Mouse (Mus musculus): ENCODE measurements around the gene Zcchc18. TPM values are rescaled to one million over a fixed set of nuclear protein-coding genes. Genes with fewer than 3 reads are reported as not detected.
"Not testable (repeated sequence)": the region's sequence is repeated elsewhere in the genome, so short reads cannot be mapped to it uniquely, and the experiment has no call there.

Zcchc18 gene
- total RNA-seq (2021) = 100 to 1,000 TPM; 268 to 273 TPM
- long read RNA-seq, experiment 1, full-length matches to known transcripts = 341 of 557 reads
- long read RNA-seq, experiment 1, partial matches to known transcripts = 1 of 557 reads
- long read RNA-seq, experiment 1, other reads (novel, unspliced or antisense) = 215 of 557 reads
- long read RNA-seq, experiment 2, full-length matches to known transcripts = 295 of 455 reads
- long read RNA-seq, experiment 2, partial matches to known transcripts = 130 of 455 reads
- long read RNA-seq, experiment 2, other reads (novel, unspliced or antisense) = 30 of 455 reads

GRCm38 (mm10) chrX:136992978-136993547, at the start of gene Zcchc18:
TSS of gene Zcchc18 (plus strand) at chrX:136993155.
- intact Hi-C loops (cut with DNase I) = no loop called here
- peak; percentile 86 to 87 for DNase-seq (ENCODE audit: low spot score in 2 of 2)

GRCm38 (mm10) chrX:136957583-136958279, 35.2 kb upstream of the Zcchc18 start:
- peak; percentile 75 to 92 for DNase-seq (ENCODE audit: low spot score in 2 of 2)

GRCm38 (mm10) chrX:136958300-136958699, 34.7 kb upstream of the Zcchc18 start:
- DNase-seq (ENCODE audit: low spot score in 2 of 2); intact Hi-C loops (cut with DNase I): not testable (repeated sequence)

More at GRCm38 (mm10) chrX:136957583-136958279, 35.2 kb upstream of the Zcchc18 start:
- intact Hi-C loops (cut with DNase I) = not testable (repeated sequence)

- peak; percentile 4 to 27 for DNase-seq (ENCODE audit: low spot score in 2 of 2)
These were observed 33.3 kb upstream of the Zcchc18 start for GRCm38 (mm10) chrX:136959688-136960087.

GRCm38 (mm10) chrX:136975397-136975796, 17.6 kb upstream of the Zcchc18 start, which contains the start of gene Tmsb15b2:
TSS of gene Tmsb15b2 (minus strand) at chrX:136975497.
- intact Hi-C loops (cut with DNase I); DNase-seq (ENCODE audit: low spot score in 2 of 2): not testable (repeated sequence)

More at GRCm38 (mm10) chrX:136959688-136960087, 33.3 kb upstream of the Zcchc18 start:
- intact Hi-C loops (cut with DNase I) = no loop called here

GRCm38 (mm10) chrX:136976424-136977084, 16.4 kb upstream of the Zcchc18 start, which contains the start of the genes Tmsb15l and Tmsb15b1:
TSS of gene Tmsb15l (minus strand) at chrX:136976869.
TSS of gene Tmsb15b1 (minus strand) at chrX:136976874.
- peak; percentile 26 to 77 for DNase-seq (ENCODE audit: low spot score in 2 of 2)
- intact Hi-C loops (cut with DNase I) = no loop called here

- no peak for DNase-seq (ENCODE audit: low spot score in 2 of 2)
- intact Hi-C loops (cut with DNase I) = no loop called here
These were observed 14.3 kb upstream of the Zcchc18 start for GRCm38 (mm10) chrX:136978616-136979015.

- DNase-seq (ENCODE audit: low spot score in 2 of 2) = no peak
- intact Hi-C loops (cut with DNase I) = no loop called here
These were observed 6.9 kb upstream of the Zcchc18 start for GRCm38 (mm10) chrX:136986039-136986438.

- intact Hi-C loops (cut with DNase I) = no loop called here
- DNase-seq (ENCODE audit: low spot score in 2 of 2) = no peak
These were observed 1.7 kb upstream of the Zcchc18 start for GRCm38 (mm10) chrX:136991274-136991673.

- intact Hi-C loops (cut with DNase I) = no loop called here
- no peak for DNase-seq (ENCODE audit: low spot score in 2 of 2)
These were observed 577 bp upstream of the Zcchc18 start for GRCm38 (mm10) chrX:136992191-136992965.

- peak; percentile 40 to 56 for DNase-seq (ENCODE audit: low spot score in 2 of 2)
- intact Hi-C loops (cut with DNase I) = no loop called here
These were observed 686 bp downstream of the Zcchc18 start for GRCm38 (mm10) chrX:136993641-136994040.

- intact Hi-C loops (cut with DNase I) = no loop called here
- DNase-seq (ENCODE audit: low spot score in 2 of 2) = no peak
These were observed 3.3 kb downstream of the Zcchc18 start for GRCm38 (mm10) chrX:136996256-136996655.

GRCm38 (mm10) chrX:137015099-137015709, 22.2 kb downstream of the Zcchc18 start:
- intact Hi-C loops (cut with DNase I) = loop anchor here (5.0 kb wide), 2 partner anchors 118 to 273 kb away; partner anchors contain the start of gene Morf4l2
- DNase-seq (ENCODE audit: low spot score in 2 of 2) = peak; percentile 68 to 70

- intact Hi-C loops (cut with DNase I) = loop anchor here (5.0 kb wide), 2 partner anchors 120 to 275 kb away; partner anchors contain the start of gene Morf4l2
- no peak for DNase-seq (ENCODE audit: low spot score in 2 of 2)
These were observed 24.7 kb downstream of the Zcchc18 start for GRCm38 (mm10) chrX:137017668-137018067.

- intact Hi-C loops (cut with DNase I) = loop anchor here (5.0 kb wide), 2 partner anchors 122 to 277 kb away; partner anchors contain the start of gene Morf4l2
- peak; percentile 49 to 66 for DNase-seq (ENCODE audit: low spot score in 2 of 2)
These were observed 26.4 kb downstream of the Zcchc18 start for GRCm38 (mm10) chrX:137019310-137019709.

GRCm38 (mm10) chrX:137030916-137031315, 38.0 kb downstream of the Zcchc18 start:
- DNase-seq (ENCODE audit: low spot score in 2 of 2) = no peak
- intact Hi-C loops (cut with DNase I) = no loop called here

GRCm38 (mm10) chrX:137031726-137032125, 38.8 kb downstream of the Zcchc18 start:
- intact Hi-C loops (cut with DNase I) = no loop called here
- no peak for DNase-seq (ENCODE audit: low spot score in 2 of 2)

- DNase-seq (ENCODE audit: low spot score in 2 of 2) = no peak
- intact Hi-C loops (cut with DNase I) = no loop called here
These were observed 41.4 kb downstream of the Zcchc18 start for GRCm38 (mm10) chrX:137034322-137034721.

Data from left cerebral cortex, postnatal 14 days (tissue).